Mouse (Mus musculus): ENCODE results near the gene Cemip2.

The Cemip2 gene

DNA sequence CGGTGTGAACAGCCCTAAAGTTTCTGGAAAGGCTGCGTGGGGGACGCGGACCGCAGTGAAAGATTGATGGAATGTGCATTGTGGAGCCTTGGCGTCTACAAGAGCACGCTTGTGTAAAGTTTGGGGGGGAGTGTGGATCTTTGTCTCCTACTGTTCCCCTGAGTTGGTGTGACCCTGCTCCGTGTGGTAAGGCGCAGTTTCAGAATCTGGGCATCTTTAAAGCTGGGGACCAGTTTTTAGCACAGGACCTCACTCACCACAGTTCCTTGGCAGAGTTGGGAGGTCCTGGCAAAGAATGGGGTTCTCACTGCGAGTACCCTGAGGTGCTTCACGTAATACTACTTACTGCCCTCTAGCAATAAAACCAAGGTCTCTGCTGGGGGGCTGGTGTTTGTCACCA, 964 bp downstream of the Cemip2 start:
- DNase-seq (ENCODE audit: low read depth, low spot score): no peak

DNA sequence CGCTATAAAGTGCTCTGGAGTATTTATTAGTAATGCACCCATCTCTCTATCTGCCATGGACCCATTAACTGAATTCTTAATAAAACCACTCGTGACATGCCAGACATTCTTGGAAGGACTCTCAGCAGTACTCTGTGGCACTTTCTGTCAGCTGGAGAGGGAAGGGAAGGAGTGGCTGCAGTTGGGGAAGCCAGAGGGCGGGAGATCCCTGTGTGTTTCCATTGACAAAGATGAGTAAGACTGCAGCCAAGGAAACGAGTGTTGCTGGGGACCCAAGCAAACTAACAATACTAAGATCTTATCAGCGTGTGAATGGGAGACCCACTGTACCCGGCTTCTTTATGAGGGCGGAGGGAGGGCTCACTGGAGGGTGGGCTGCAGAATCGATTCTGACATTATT, 2.5 kb downstream of the Cemip2 start:
- DNase-seq (ENCODE audit: low read depth, low spot score): peak; percentile 48

DNA sequence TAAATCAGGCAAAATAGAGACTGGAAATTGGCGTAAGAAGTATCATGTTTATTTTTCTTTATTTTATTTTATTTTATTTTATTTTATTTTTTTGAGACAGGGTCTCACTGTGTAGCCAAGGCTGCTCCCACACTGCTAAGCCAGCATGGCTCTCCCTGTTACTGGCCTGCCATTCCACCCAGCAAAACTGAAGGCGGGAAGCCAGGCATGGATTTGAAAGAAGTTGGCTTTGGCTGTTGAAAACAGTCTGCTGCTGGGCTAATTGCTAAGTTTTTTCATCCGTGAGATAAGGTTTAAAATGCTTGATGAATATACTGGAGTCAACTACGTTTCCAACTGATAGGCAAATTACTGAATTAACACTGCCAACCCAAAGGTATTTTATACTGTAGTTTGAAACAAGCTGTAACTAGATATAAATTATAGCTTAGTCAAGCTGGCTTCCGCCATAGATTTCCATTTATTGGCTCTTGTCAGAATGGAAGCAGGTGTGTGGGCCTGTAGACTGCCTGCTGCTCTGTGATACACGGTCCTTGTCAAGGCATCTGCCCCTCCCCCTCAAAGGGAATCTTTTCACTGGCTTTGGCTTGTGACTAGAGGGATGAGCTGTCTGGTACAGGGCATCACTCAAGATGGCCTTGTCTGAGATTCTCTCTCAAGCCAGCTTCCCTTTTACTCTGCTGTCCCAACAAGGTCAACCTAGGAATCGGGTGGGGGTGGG, 3.1 kb downstream of the Cemip2 start:
- peak; percentile 45 for DNase-seq (ENCODE audit: low read depth, low spot score)

DNA sequence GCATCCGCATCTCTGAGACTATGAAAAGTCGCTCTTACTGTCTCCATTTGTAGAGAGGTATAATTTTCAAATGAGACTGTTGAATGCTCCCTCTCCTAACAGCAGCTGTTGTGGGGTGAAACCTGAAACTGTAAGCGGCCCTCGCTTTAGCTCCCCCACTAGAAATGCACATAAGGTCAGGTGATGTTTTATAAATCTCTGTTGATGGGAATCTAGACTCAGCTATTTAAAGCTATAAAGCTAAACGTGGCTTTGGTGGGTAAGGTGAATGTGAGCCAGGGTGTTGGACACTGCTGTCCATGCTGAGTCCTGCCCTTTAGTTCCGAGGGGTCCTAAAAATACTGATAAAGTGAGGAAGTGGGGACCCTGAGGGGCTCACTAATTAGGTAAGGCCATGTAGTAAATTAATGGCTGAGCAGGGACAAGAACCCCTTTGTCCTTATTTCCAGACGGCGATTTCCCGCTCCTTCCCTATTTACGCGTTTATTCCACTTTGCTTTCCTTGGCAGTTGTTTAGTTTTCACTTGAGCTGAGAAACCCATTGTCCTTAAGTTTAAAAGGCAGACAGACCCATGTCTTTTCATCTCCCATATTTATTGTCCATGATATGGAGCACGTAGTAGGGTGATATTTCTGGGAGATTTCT, 3.8 kb downstream of the Cemip2 start:
- DNase-seq (ENCODE audit: low read depth, low spot score): no peak

DNA sequence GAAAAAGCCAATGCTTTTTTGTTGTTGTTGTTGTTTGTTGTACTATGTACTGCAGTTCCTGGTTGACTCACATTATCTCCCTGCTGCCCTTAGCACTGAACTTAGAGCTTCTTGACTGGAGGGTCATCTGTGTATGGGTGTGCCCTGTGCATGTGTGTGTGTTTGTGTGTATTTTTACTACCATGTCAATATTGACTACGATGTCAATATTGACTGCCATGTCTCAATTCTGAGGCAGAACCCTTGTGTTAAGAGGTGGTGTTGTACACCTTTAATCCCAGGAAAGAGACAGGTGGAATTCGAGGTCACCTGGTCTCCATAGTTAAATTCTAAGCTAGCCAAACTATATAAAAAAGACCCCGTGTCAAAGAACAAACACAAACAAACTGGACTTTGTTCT, 5.6 kb downstream of the Cemip2 start:
- DNase-seq (ENCODE audit: low read depth, low spot score): no peak

DNA sequence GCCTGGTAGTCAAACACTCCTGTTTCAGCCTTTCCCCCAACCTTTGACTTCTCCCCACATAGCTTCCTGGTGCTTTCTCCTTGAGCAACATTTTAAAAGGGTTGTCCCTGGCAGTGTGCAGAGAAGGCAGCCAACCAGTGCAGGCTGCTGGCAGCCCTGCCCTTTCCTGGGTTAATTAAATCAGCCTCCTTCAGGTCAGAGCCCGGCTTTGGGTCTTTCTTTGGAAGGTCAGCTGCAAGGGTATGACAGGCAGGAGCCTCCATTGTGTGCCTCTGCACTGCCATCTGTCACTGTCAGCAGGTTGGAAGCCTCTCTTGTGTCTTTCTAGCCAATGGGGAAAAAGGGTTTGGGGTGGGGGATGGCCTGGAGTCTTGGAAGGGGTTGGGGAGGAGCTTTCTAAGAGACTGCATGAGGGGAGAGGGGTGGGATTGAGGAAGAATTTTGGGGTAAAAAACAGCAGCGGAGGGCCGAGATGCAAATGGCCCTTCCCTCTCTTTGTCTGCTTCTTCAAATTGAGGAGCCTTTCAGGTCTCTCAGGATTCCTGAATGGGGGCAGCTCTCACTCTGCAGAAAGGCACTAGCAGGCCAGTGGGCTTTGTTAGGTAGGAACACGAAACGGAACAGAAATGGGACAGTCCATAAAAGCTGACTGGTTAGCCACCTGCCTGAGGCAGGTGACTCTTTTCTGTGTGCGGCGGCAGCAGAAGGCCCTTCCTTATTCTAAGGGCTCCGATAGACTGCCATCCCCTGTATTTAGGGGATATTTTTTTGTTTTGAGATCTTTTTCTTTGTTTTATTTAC, 6.4 kb downstream of the Cemip2 start:
- peak; percentile 86 for DNase-seq (ENCODE audit: low read depth, low spot score)

DNA sequence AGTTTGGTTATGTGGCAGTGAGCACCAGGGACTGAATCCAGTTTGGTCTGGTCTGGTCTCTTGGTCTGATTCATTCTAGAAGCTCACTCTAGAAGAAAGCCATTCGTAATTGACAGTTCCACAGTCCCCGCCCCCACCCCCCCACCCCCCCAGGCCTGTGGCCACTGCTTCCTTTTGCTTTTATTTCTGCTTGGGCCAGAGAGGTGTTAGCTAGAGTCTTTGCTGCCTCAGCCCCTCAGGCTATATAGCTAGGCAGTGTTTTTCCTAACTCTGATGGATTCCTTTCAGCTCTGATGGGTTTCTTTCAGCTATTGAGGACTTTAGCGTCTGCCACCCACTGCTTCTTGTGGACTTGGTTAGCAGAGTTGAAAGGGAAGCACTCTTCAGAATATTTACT, 7.0 kb downstream of the Cemip2 start:
- DNase-seq (ENCODE audit: low read depth, low spot score): no peak

DNA sequence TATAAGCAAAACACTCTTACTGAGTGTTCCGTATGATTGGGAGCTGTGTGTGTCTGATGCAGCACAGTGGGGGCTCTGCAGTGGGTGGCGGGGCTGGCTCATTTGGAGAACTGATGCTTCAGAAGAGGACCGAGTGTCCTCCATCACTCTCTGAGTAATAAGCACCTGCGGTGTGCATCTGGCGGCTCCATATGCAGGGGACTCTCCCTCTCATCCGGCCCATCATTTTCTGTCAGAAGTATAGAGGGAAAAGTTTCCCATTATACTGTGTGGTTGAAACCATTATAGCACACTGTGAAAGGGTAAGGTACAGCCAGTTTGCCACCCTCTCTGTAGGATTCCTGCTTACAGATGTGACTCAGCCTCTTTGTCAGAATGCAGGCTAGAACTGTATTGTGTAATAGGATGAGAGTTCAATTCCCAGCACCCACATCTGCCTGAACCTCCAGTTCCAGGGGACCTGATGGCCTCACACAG, 8.9 kb downstream of the Cemip2 start:
- peak; percentile 85 for DNase-seq (ENCODE audit: low read depth, low spot score)

DNA sequence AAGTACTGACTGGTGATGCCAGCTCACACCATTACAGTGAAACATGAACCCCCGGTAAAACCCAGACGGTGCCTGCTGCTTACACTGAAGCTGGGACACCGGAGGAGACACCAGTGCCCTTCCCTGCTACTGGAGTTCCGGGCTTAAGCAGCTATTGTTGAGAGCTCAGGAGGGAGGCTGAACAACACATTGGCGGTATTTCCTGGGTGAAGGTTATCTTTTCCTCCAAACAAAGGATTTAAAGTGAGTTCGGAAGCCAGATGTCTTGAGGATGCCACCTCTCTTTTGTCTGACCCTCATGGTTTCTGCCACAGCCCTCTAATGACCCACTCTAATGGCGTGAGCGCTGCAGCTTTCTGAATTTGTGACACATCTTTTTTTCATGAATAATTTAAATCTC, 10.9 kb downstream of the Cemip2 start:
- no peak for DNase-seq (ENCODE audit: low read depth, low spot score)

DNA sequence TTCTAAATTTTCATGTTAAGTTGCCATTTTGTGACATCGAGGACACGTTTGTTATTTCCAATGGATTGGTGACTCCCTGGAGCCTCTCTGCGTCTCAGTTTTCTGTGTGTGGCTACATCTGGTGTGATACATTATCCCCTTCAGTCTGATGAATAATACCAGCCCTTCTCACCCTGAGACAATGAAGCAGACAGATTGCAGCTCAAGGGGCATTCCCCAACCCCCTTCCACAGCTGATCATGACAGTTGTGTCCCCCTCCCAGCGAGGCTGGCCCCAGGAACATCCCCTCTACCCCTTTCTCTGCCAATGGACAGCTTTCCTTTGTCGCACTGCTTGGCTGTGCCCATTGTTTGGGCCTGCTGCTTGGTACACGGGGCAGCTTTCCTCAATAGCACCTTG, 11.5 kb downstream of the Cemip2 start:
- DNase-seq (ENCODE audit: low read depth, low spot score): no peak

DNA sequence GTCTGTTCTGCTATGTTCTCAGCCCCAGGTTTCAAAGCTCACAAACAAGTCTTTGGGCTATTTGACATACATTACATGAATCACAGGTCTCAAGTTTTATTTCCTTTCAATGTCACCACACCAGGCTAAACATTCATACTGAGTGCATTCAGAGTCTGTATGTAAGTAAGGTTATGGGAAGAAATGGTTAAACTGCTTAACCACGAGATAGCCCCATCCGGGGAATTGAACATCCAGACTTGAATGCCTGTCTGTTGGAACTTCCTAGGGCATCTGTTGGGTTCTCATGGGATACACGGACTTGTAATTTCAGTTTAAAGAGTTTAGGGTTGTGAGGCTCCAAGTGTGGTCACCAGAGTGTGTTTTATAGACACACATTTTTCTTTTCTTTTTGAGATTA, 13.2 kb downstream of the Cemip2 start:
- no peak for DNase-seq (ENCODE audit: low read depth, low spot score)

DNA sequence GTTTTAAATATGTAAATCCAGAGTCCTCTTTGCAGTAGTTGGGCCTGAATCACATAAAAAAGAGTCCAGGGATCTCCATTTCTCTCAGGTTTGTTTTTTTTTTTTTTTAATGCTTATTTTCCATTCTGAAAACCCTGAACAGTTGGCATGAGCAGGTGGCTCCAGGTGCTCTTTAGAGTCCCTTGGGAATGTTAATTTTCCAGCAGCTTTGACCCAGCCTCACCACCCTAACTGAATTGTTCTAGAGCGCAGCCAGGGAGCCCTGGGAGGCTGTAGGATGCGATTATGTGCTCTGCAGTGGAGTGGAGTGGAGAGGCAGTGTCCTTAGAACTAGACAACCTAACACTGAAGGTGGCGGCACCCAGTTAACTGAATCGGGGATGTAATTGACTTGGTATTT, 13.7 kb downstream of the Cemip2 start:
- peak; percentile 67 for DNase-seq (ENCODE audit: low read depth, low spot score)

DNA sequence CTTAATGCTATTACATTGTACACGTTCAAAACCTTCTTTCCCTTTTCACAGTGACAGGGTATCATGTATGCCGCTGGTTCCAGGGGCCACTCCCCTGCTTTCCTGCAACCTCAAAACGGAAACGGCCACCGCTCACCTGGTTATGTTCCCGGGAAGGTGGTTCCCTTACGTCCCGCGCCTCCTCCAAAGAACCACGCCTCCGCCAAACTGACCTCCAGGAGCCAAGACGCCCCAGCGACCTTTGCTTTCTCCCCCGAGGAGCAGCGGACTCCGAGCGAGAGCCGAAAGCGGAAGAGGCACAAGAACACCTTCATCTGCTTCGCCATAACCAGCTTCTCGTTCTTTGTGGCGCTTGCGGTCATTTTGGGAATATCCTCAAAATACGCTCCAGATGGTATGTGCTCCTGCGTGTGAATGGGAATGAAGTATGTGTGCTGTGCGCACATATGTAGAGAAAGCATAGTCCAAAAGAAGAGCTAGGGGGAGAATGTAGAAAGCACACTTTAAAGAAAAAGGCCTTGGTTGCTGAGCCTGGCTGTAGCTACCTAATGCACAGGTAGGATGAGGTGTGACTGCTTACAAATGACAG, 14.5 kb downstream of the Cemip2 start:
- no peak for DNase-seq (ENCODE audit: low read depth, low spot score)

DNA sequence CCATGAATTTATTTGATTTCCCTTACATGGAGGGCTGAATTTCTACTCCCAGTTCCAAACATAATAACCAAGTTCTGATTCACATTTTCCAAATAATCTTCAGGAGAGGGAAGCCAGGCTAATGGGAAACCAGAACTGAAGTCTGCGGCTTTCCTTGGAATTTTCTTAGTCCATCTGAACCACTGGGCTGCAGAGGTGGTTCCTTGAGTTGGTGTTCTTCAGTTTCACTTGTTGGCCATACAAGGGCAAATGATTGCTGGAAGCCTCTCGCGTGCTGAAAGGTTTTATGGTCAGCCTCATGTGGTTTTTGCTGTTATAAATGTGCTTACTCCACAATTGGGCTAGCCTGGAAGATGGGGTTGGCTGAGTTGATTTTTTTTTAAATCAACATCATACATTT, 16.4 kb downstream of the Cemip2 start:
- DNase-seq (ENCODE audit: low read depth, low spot score): no peak

DNA sequence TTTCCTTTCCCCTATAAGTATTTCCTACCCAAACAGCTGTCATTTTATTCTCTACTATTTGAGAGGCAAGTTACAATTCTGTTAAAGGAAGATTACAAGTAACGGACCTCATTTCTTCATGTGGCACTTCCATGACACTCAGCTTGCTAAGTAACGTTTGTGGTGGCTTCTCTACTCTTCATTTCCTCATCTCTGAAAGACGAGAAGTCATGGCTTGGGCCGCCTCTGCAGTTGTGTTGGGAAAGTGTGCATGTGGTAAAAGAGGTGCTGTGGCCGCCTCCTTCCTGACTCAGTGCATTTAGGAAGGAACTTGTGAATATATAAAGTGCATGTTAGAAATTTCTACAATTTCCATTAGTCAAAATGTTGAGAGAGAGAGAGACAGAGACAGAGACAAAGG, 18.2 kb downstream of the Cemip2 start:
- DNase-seq (ENCODE audit: low read depth, low spot score): no peak

DNA sequence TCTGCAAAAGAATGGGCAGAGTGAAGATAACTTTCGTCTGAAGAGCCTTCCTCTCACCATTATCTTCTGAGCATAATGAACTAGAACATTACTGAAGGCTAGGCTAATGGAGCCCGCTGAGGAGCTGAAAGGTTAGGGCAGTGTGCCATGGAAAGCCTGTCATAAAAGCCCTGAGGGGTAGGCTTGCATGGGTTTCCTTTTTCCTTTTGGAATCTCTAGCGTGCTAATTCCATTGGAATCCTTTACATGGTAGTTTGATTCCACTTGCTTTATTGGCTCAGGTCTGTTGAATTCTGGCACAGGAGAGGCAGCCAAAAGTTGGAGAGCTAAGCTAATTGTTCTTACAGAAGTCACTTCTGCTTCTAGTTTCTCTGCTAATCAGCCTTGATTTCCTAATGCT, 20.6 kb downstream of the Cemip2 start:
- DNase-seq (ENCODE audit: low read depth, low spot score): peak; percentile 31

DNA sequence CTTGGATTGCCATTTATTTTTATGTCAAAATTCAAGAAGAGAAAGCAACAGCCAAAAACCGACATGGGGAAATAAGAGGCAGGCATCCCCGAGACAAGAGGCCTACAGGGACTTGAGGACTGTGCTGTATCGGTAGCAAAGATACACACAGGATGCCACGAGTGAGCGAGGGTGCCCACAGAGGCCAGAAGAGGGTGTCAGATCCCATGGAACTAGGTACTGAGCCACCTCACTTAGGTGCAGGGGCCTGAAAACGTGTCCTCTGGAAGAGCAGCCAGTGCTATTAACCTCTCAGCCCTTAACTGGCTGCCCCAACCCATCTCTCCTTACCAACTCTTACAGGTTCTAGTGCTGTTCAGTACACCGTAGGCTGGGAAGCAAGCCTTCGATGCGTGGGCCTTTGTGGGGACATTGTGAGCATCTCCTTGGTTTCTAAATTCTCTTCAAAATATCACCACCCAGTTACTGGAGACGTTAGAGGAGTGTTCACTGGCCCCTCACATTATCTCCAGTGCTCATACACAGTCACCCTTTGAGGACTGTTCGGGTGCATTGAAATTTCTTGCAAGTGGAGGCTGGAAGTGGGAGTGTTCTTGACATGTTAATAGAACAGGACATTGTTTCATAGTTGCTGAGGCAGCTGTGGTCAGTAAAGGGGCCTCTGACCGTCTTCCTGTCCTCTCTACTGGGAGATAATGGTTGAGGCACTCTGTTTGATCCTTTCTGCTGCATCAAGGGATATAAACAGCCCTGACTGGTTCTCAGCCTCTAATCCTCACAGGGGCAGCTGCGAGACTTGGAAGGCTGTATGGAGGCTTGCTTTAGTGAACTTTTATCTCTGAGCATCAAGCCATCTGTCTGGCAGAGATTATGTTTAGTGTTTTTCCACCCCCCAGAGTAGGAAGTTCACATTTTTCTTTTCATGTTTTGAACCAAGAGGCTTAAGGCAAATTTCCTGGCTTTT, 21.6 kb downstream of the Cemip2 start:
- DNase-seq (ENCODE audit: low read depth, low spot score): no peak

DNA sequence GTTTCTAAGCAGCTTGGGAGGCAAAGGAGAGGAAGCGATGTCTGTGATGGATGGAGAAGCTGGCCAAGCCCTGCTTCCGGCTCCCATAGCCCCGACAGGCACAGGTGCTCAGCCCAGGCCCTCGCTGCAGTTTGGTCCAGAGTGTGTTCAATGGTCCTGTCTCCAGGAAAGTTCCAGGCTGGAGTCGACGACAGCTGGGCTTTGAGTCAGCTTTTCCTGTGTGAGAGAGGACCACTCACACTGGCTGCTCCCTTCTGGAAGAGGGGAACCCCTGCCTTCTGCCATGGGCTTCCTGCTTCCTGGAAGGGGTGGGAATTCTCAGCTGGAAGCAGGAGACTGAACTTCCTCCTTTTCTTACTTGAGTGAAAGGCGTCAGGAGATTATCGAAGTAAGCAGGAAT, 26.3 kb downstream of the Cemip2 start:
- no peak for DNase-seq (ENCODE audit: low read depth, low spot score)

DNA sequence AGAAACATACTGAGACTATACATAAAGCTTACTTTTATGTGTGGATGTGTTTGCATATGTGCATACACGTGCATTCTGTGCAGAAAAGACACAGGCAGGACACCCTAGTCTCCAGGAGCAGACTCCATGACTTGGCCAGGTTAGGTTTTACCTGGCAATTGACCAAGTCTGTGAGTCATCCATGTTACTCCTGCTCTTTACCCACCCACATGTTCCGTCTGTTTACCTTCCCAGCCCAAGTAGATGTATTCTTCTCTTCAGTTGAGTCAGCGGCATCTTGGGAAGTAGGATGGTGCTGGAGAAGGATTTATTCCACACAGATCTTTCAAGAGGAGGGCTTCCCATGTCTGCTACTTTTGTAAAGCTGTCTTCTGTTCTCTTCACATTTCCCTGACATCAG, 27.2 kb downstream of the Cemip2 start:
- peak; percentile 93 for DNase-seq (ENCODE audit: low read depth, low spot score)

DNA sequence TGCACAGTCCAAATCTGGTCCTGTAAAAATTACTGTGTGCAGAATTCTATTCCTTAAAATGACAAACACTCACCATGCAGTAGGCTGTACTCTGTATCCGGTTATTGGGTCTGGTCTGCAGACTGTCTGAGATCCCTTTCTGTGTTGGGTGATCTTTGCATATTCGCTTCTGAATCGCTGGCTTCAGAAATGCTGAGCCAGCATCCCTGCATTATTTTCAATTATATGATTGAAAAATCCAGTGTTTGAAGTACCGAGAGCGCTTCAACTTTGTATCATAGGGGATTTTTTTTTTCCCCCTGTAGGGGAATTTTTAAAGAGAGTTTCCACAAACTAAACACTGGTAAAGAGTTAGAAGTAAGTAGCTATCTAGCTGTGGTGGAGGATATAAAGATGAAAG, 32.0 kb downstream of the Cemip2 start:
- DNase-seq (ENCODE audit: low read depth, low spot score): no peak

DNA sequence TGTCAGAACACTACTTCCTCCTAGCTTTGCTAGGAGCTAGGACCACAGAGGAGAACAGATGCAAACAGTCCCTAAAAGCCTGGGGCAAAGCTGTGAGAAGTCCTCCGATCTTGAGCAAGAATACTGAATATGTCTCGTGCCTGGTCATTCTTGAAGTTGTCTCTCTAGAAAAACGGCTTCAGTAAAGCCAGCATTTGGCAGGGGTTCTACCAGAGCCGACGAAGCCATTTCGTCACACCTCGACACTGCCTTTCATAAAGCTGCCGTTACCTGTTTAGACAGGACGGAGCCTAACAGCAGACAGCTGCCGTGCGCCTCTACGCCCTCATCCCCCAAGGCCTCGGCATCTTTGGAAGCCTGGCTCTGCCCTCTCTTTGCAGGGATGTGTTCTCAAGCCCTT, 35.4 kb downstream of the Cemip2 start:
- DNase-seq (ENCODE audit: low read depth, low spot score): no peak

All from brain, adult 2 months (tissue).